Mouse (Mus musculus) G1E (cell line): ENCODE data around the gene Rin3.

Source experiments
- CTCF ChIP-seq: IDR thresholded peaks from 2 replicates; pipeline ENCODE4 v1.5.1; 2012; ENCODE audit warnings: low read depth, low read length, inconsistent platforms, mixed read lengths
- GATA1 ChIP-seq: IDR thresholded peaks from 2 replicates; pipeline ENCODE4 v1.6.1; 2012; ENCODE audit warnings: borderline replicate concordance, low read length, inconsistent platforms, mixed read lengths

- TF ChIP-seq CTCF (no peak), GATA1 (no peak)
Observed at GRCm38 (mm10) chr12:102340471-102340870, 57.6 kb downstream of the Rin3 start.
